ENCODE assay signal across 8 mouse cellular contexts in the genomic region with DNA sequence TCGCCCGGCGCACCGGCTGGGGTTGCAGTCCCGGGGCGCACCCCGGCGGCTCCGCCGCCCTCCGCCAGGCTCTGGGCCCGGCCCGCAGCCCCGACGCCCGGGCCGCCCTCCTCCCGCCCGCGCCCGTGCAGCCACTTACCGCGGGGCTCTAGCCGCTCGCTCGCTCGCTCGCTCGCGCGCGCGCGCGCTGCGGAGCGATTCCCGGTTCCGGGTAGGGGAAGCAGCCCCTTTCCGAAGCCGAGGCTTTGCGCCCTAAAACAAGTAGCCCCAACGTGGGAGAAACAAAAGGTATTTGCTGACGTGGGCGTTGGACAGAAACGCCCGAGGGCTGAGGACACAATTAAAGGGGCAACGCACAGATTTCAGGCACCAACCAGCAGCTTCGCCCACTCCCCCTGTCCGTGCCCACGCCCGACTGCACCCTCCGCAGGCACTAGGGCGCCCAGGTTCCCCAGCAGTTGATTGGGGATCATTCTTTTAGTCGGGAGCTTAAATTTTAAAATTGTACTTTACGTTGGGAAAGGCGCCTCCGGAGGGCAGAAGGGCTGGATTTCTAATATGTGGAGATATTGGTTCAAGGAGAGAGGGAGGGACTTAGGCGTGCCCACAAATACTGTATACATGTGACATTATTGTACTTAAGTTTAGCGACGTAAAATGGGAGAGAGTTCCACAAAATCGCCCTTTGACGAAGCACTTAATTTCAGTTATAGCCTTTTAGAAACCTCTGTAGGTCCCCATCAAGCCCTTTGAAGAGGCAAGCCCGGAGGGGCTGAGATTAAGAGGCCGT. TPM values are rescaled to one million over a fixed set of nuclear protein-coding genes. Genes with fewer than 3 reads are reported as not detected.
A peak's percentile ranks its signal among the peaks of the same experiment; 100 is the strongest.
DNase-seq lines count a peak whose midpoint lies in the region; ATAC-seq and TF ChIP-seq lines count a peak whose summit lies in the region.

Gene Zbtb8a, minus strand, starts transcription at position 516 of the 790 bp plus-strand sequence.

- 0 out of 2 replicates have a peak, but pooled peaks cover 5% of the 10 kb centered on the region for H3K4me1 ChIP-seq in intestine, postnatal 0 days (replicated peaks; ENCODE audit: control insufficient read depth, insufficient read depth, low read length)
- H3K4me1 ChIP-seq in limb, embryonic 12.5 days (replicated peaks) = peaks cover 27% of the 10 kb centered on the region
- H3K4me1 ChIP-seq in midbrain, embryonic 12.5 days = peaks cover 24% of the 10 kb centered on the region

- 0 out of 2 replicates have a peak, but pooled peaks have one; percentile 22 for TF ChIP-seq CTCF in intestine, postnatal 0 days (IDR thresholded peaks at IDR 0.05; ENCODE audit: low read depth)

- peak within 1 kb of the TSS; percentile 96 for H3K9ac ChIP-seq in intestine, postnatal 0 days (ENCODE audit: low read depth, low read length)
- peak within 1 kb of the TSS; percentile 89 for H3K9ac ChIP-seq in limb, embryonic 12.5 days (replicated peaks)
- H3K9ac ChIP-seq in midbrain, embryonic 12.5 days (replicated peaks) = peak within 1 kb of the TSS; percentile 84

- H3K36me3 ChIP-seq in intestine, postnatal 0 days (ENCODE audit: control insufficient read depth, insufficient read depth) = no peaks in the 10 kb centered on the region
- H3K36me3 ChIP-seq in limb, embryonic 12.5 days = no peaks in the 10 kb centered on the region
- no peaks in the 10 kb centered on the region for H3K36me3 ChIP-seq in midbrain, embryonic 12.5 days

- peak within 1 kb of the TSS; percentile 90 for H3K4me2 ChIP-seq in intestine, postnatal 0 days (replicated peaks; ENCODE audit: low read depth)
- H3K4me2 ChIP-seq in limb, embryonic 12.5 days = peak within 1 kb of the TSS; percentile 69
- peak within 1 kb of the TSS; percentile 65 for H3K4me2 ChIP-seq in midbrain, embryonic 12.5 days (replicated peaks)

- peak; percentile 81 for DNase-seq in 3134 (ENCODE audit: extremely low read depth, insufficient read length, low spot score)
- peak; percentile 65 for DNase-seq in ZHBTc4 (ENCODE audit: low read depth, low spot score)
- peak; percentile 64 for DNase-seq in embryo, embryonic 10 days (ENCODE audit: low spot score)
- peak; percentile 32 to 50 for DNase-seq in gastrocnemius, postnatal 4 days (ENCODE audit: low spot score in 2 of 2)
- DNase-seq in spleen, postnatal 4 days (ENCODE audit: low spot score in 2 of 2) = peak; percentile 27 to 74

- H3K27me3 ChIP-seq in intestine, postnatal 0 days (replicated peaks; ENCODE audit: control insufficient read depth, insufficient read depth, low read length) = no peaks in the 10 kb centered on the region
- H3K27me3 ChIP-seq in limb, embryonic 12.5 days = peaks cover 27% of the 10 kb centered on the region
- H3K27me3 ChIP-seq in midbrain, embryonic 12.5 days = peaks cover 43% of the 10 kb centered on the region

- H3K27ac ChIP-seq in intestine, postnatal 0 days (ENCODE audit: low read depth, low read length) = peak within 1 kb of the TSS; percentile 89
- H3K27ac ChIP-seq in limb, embryonic 12.5 days = peak within 1 kb of the TSS; percentile 75
- H3K27ac ChIP-seq in midbrain, embryonic 12.5 days (replicated peaks) = peak within 1 kb of the TSS; percentile 83

- H3K9me3 ChIP-seq in intestine, postnatal 0 days (ENCODE audit: control insufficient read depth) = no peaks in the 10 kb centered on the region
- H3K9me3 ChIP-seq in limb, embryonic 12.5 days = no peaks in the 10 kb centered on the region
- H3K9me3 ChIP-seq in midbrain, embryonic 12.5 days = no peaks in the 10 kb centered on the region

- ATAC-seq in intestine, postnatal 0 days = peak; percentile 48
- ATAC-seq in limb, embryonic 12.5 days (ENCODE audit: insufficient number of reproducible peaks, insufficient read depth, low FRiP score, low TSS enrichment, low read depth) = peak; percentile 50; the same call in 1 of the 2 replicates
- peak; percentile 70 for ATAC-seq in midbrain, embryonic 12.5 days (ENCODE audit: low FRiP score, low read depth)

- 2% methylated on average over 56 of the region's 65 CpGs for WGBS in intestine, postnatal 0 days
- WGBS in limb, embryonic 12.5 days = 2% methylated on average over 62 of the region's 65 CpGs
- 3% methylated on average over 60 of the region's 65 CpGs for WGBS in midbrain, embryonic 12.5 days

- H3K4me3 ChIP-seq in intestine, postnatal 0 days (ENCODE audit: low read depth, low read length) = peak within 1 kb of the TSS; percentile 87
- peak within 1 kb of the TSS; percentile 83 for H3K4me3 ChIP-seq in limb, embryonic 12.5 days (replicated peaks)
- H3K4me3 ChIP-seq in midbrain, embryonic 12.5 days = peak within 1 kb of the TSS; percentile 79

RNA-seq across cellular contexts. Expression of gene Zbtb8a, which starts in this region (rescaled TPM):
- total RNA-seq in gastrocnemius, postnatal 4 days (2021) = 1 to 10 TPM; 6.7 to 7.5 TPM
- 6.8 and 7.1 TPM in 2 replicates for polyA plus RNA-seq in intestine, postnatal 0 days (2015; fragmentation: Nextera tagmentation; extraction: Ambion mirVana)
- 12.0 and 13.0 TPM in 2 replicates for polyA plus RNA-seq in limb, embryonic 12.5 days (2016; fragmentation: Nextera tagmentation; extraction: Ambion mirVana)
- 12.1 and 12.2 TPM in 2 replicates for polyA plus RNA-seq in midbrain, embryonic 12.5 days (2016; fragmentation: Nextera tagmentation; extraction: Ambion mirVana)

Comparison
In these comparisons a context has a peak if more than half of its experiments do, and no peak if none do; other contexts are left out.
1. Peak in every context shown above with its lines: DNase-seq, ATAC-seq, H3K4me3 ChIP-seq and H3K27ac ChIP-seq.